Mouse (Mus musculus) limb, embryonic 14.5 days (tissue): ENCODE data around the gene Nhsl2. TPM values are rescaled to one million over a fixed set of nuclear protein-coding genes. Genes with fewer than 3 reads are reported as not detected.

Experiments used
- ATAC-seq: fragments of 200-750 bp; cut with Nextera tagmentation; 2 replicates; pipeline ENCODE4 v1.8.0; 2017; ENCODE audit warnings: low read depth, moderate number of reproducible peaks, moderate TSS enrichment; ENCODE audit not compliant: low FRiP score
- DNase-seq: peaks from one replicate; pipeline ENCODE4 v3.0.0-alpha.2; 2015; ENCODE audit warnings: low spot score
- H3K27ac ChIP-seq: fragments of 300-500 bp; sonication (generic); replicated peaks from 2 replicates; pipeline ENCODE4 v1.5.1; 2014; ENCODE audit warnings: low read depth, mild to moderate bottlenecking, low read length, moderate library complexity, mixed read lengths
- H3K27me3 ChIP-seq: fragments of 300-500 bp; sonication (generic); 2 replicates; pipeline ENCODE4 v1.6.1; 2014; ENCODE audit warnings: low read length, mixed read lengths; ENCODE audit not compliant: control insufficient read depth, insufficient read depth
- H3K36me3 ChIP-seq: fragments of 300-500 bp; sonication (generic); 2 replicates; pipeline ENCODE4 v1.6.1; 2014; ENCODE audit warnings: mild to moderate bottlenecking, low read length, moderate library complexity, mixed read lengths; ENCODE audit not compliant: control insufficient read depth, insufficient read depth
- H3K4me1 ChIP-seq: fragments of 300-500 bp; sonication (generic); 2 replicates; pipeline ENCODE4 v1.6.1; 2014; ENCODE audit warnings: antibody characterized with exemption, low read length, mixed read lengths; ENCODE audit not compliant: control insufficient read depth, insufficient read depth
- H3K4me2 ChIP-seq: fragments of 300-500 bp; sonication (generic); replicated peaks from 2 replicates; pipeline ENCODE4 v1.6.1; 2014; ENCODE audit warnings: low read depth, mild to moderate bottlenecking, low read length, moderate library complexity; ENCODE audit not compliant: severe bottlenecking
- H3K4me3 ChIP-seq: fragments of 300-500 bp; sonication (generic); replicated peaks from 2 replicates; pipeline ENCODE4 v1.5.1; 2014; ENCODE audit warnings: low read length
- H3K9ac ChIP-seq: fragments of 300-500 bp; sonication (generic); 2 replicates; pipeline ENCODE4 v1.6.1; 2014; ENCODE audit warnings: mild to moderate bottlenecking, low read depth, low read length, moderate library complexity; ENCODE audit not compliant: severe bottlenecking
- H3K9me3 ChIP-seq: fragments of 300-500 bp; sonication (generic); 2 replicates; pipeline ENCODE4 v1.6.1; 2016; ENCODE audit warnings: low read length; ENCODE audit not compliant: control insufficient read depth
- POLR2A ChIP-seq: fragments of 200-500 bp; IDR thresholded peaks from 2 replicates; pipeline ENCODE4 v1.8.0; 2012; ENCODE audit warnings: inconsistent platforms, mild to moderate bottlenecking, moderate library complexity, borderline replicate concordance; ENCODE audit not compliant: insufficient read depth, insufficient read length; ENCODE audit errors: extremely low read depth
- WGBS: fragments of 180-500 bp; shearing (Covaris S2); extraction: QIAGEN DNeasy Blood & Tissue Kit; methylation state at CpG from one replicate; pipeline ENCODE4 v1.1.7; 2014; 5-methylcytosine and 5-hydroxymethylcytosine counted together
- polyA plus RNA-seq, 2 experiments: library from polyadenylated mRNA; depleted of rRNA in 1 of 2; stranded (reverse) in 1 of 2; unstranded in 1 of 2; fragments of >200 nt; fragmentation: Nextera tagmentation in 1 of 2; extraction: Ambion mirVana in 1 of 2; gene quantifications; 2 replicates each; pipeline versions ENCODE4 v1.2.1 to v1.2.3; 2012 to 2014

Gene Nhsl2
- polyA plus RNA-seq, 2 experiments = 6.6 to 13.5 TPM

- DNase-seq (no peak), ATAC-seq (no peak)
- no peak for TF ChIP-seq POLR2A
- no peaks in the 10 kb centered on the region for H3K9me3 ChIP-seq
- no peaks in the 10 kb centered on the region for H3K4me1 ChIP-seq
- H3K36me3 ChIP-seq = no peaks in the 10 kb centered on the region
- no peak overlapping the region for H3K9ac ChIP-seq
- no peak overlapping the region for H3K4me3 ChIP-seq
- H3K27me3 ChIP-seq = no peaks in the 10 kb centered on the region
- no peak overlapping the region for H3K4me2 ChIP-seq
- H3K27ac ChIP-seq = no peak overlapping the region
- 81% methylated on average over 5 of the region's 5 CpGs for WGBS
Observed at GRCm38 (mm10) chrX:101933346-101933745, 84.2 kb downstream of the Nhsl2 start.

GRCm38 (mm10) chrX:101935291-101935840 is 86.2 kb downstream of the Nhsl2 start:
- Histone ChIP-seq H3K4me1 (no peaks in the 10 kb centered on the region), H3K9me3 (no peaks in the 10 kb centered on the region), H3K4me2 (no peak overlapping the region), H3K27me3 (no peaks in the 10 kb centered on the region), H3K27ac (no peak overlapping the region), H3K9ac (no peak overlapping the region), H3K36me3 (no peaks in the 10 kb centered on the region), H3K4me3 (no peak overlapping the region)
- peak; percentile 20 for DNase-seq
- no peak for TF ChIP-seq POLR2A
- WGBS = 47% methylated on average over 3 of the region's 3 CpGs
- ATAC-seq = peak; percentile 57; the same call in 1 of the 2 replicates

- H3K9ac ChIP-seq = no peak overlapping the region
- H3K4me3 ChIP-seq = no peak overlapping the region
- no peaks in the 10 kb centered on the region; the same call in 1 of the 2 replicates for H3K27me3 ChIP-seq
- H3K27ac ChIP-seq = no peak overlapping the region
- no peak for TF ChIP-seq POLR2A
- H3K4me2 ChIP-seq = no peak overlapping the region
- 88% methylated on average over 5 of the region's 5 CpGs for WGBS
- peaks cover 9% of the 10 kb centered on the region; the same call in 1 of the 2 replicates for H3K4me1 ChIP-seq
- ATAC-seq (no peak), DNase-seq (no peak)
- H3K36me3 ChIP-seq = no peaks in the 10 kb centered on the region
- H3K9me3 ChIP-seq = no peaks in the 10 kb centered on the region
Observed at GRCm38 (mm10) chrX:101939486-101939885, 90.3 kb downstream of the Nhsl2 start.

GRCm38 (mm10) chrX:101942461-101942896 is 93.3 kb downstream of the Nhsl2 start:
- ATAC-seq = peak; percentile 90
- DNase-seq = peak; percentile 66
- WGBS = 13% methylated on average over 6 of the region's 6 CpGs
- 0 out of 2 replicates have a peak overlapping the region, but pooled peaks have one; percentile 13 for H3K4me2 ChIP-seq
- H3K4me3 ChIP-seq = no peak overlapping the region
- TF ChIP-seq POLR2A = no peak
- H3K9me3 ChIP-seq = no peaks in the 10 kb centered on the region
- H3K4me1 ChIP-seq = peaks cover 9% of the 10 kb centered on the region; the same call in 1 of the 2 replicates
- H3K27ac ChIP-seq = peak overlapping the region; percentile 48; the same call in 1 of the 2 replicates
- H3K27me3 ChIP-seq = no peaks in the 10 kb centered on the region; the same call in 1 of the 2 replicates
- H3K36me3 ChIP-seq = no peaks in the 10 kb centered on the region
- H3K9ac ChIP-seq = no peak overlapping the region

GRCm38 (mm10) chrX:101943743-101944142 is 94.6 kb downstream of the Nhsl2 start:
- H3K27ac ChIP-seq = no peak overlapping the region
- H3K4me3 ChIP-seq = no peak overlapping the region
- no peaks in the 10 kb centered on the region for H3K36me3 ChIP-seq
- DNase-seq (no peak), ATAC-seq (no peak)
- H3K4me1 ChIP-seq = peaks cover 9% of the 10 kb centered on the region; the same call in 1 of the 2 replicates
- H3K9me3 ChIP-seq = no peaks in the 10 kb centered on the region
- no peak overlapping the region for H3K4me2 ChIP-seq
- TF ChIP-seq POLR2A = no peak
- no peaks in the 10 kb centered on the region; the same call in 1 of the 2 replicates for H3K27me3 ChIP-seq
- no peak overlapping the region for H3K9ac ChIP-seq
- WGBS = 50% methylated on average over 2 of the region's 2 CpGs
